In the genomic region with DNA sequence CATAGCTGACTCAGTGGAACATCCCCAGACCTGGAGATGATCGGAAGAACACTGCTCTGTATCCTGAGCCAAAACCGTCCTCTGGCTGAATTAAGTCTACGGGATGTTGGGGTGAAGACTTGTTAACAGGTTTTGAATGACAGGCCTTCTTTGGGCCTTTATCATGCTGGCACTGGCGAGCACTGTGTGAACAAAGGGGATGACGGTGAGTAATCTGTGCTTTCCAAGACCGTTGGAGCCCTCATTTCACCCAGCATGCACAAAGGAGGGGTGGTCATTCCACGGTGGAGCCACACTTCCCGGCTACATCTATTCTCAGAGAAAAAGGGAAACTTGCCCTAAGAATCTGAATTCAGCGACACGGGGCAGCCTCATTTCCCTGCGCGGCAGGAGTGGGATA, we compare ENCODE assay signal across 11 mouse cellular contexts. TPM values are rescaled to one million over a fixed set of nuclear protein-coding genes. Genes with fewer than 3 reads are reported as not detected.
DNase-seq lines count a peak whose midpoint lies in the region; ATAC-seq and TF ChIP-seq lines count a peak whose summit lies in the region.
"Had no signal": no experiment of that assay in that cellular context is flagged by ENCODE, and none has a peak within 500 bp of the region (broad histone marks: within the 10 kb centered on the region; RNA-seq: fewer than 3 reads in every experiment).

No protein-coding gene starts in this region.

- DNase-seq in intestine, embryonic 14.5 days (ENCODE audit: low spot score) = no peak
- no peak for DNase-seq in embryonic facial prominence, embryonic 14.5 days (ENCODE audit: low spot score)
- no peak for DNase-seq in hindbrain, embryonic 14.5 days (ENCODE audit: low spot score)
- DNase-seq in cerebellum, postnatal 4 days (ENCODE audit: low spot score in 2 of 2) = no peak
- no peak for DNase-seq in layer of hippocampus, adult 9-10 months (ENCODE audit: low spot score)
- DNase-seq: thymus, postnatal 36 days had no signal

- ATAC-seq in intestine, embryonic 14.5 days (replicated peaks; ENCODE audit: low FRiP score, low TSS enrichment, low read depth) = no peak
- ATAC-seq in intestine, embryonic 16.5 days = no peak
- ATAC-seq in embryonic facial prominence, embryonic 14.5 days (ENCODE audit: low read depth) = no peak
- ATAC-seq in hindbrain, embryonic 14.5 days (ENCODE audit: low FRiP score) = no peak
- no peak for ATAC-seq in liver, embryonic 12.5 days
- ATAC-seq: CD4-positive, CD25-positive, alpha-beta regulatory T cell, adult 4 months had no signal

- H3K79me2 ChIP-seq in myocyte (ENCODE audit: control insufficient read depth, insufficient read depth) = peaks cover 82% of the 10 kb centered on the region

- no peak overlapping the region for H3K9ac ChIP-seq in intestine, embryonic 14.5 days (ENCODE audit: low read length)
- no peak overlapping the region; the same call in 1 of the 2 replicates for H3K9ac ChIP-seq in intestine, embryonic 16.5 days (ENCODE audit: low read depth, low read length)
- 0 out of 2 replicates have a peak overlapping the region, but pooled peaks have one; percentile 56 for H3K9ac ChIP-seq in embryonic facial prominence, embryonic 14.5 days (ENCODE audit: low read depth, low read length)
- no peak overlapping the region; the same call in 1 of the 2 replicates for H3K9ac ChIP-seq in hindbrain, embryonic 14.5 days
- H3K9ac ChIP-seq in liver, embryonic 12.5 days = no peak overlapping the region

- H3K4me2 ChIP-seq in intestine, embryonic 14.5 days (ENCODE audit: low read length) = peak overlapping the region; percentile 73; the same call in 1 of the 2 replicates
- H3K4me2 ChIP-seq in intestine, embryonic 16.5 days (ENCODE audit: low read depth, low read length) = no peak overlapping the region; the same call in 1 of the 2 replicates
- peak overlapping the region; percentile 90 for H3K4me2 ChIP-seq in embryonic facial prominence, embryonic 14.5 days (ENCODE audit: low read depth, low read length)
- peak overlapping the region; percentile 99 for H3K4me2 ChIP-seq in hindbrain, embryonic 14.5 days (replicated peaks)
- peak overlapping the region; percentile 97 for H3K4me2 ChIP-seq in myocyte (ENCODE audit: low read depth)
- no peak overlapping the region for H3K4me2 ChIP-seq in liver, embryonic 12.5 days

- H3K36me3 ChIP-seq in intestine, embryonic 14.5 days (ENCODE audit: control insufficient read depth, insufficient read depth, low read length) = peaks cover 7% of the 10 kb centered on the region; the same call in 1 of the 2 replicates
- H3K36me3 ChIP-seq in intestine, embryonic 16.5 days (ENCODE audit: control insufficient read depth, insufficient read depth, low read length) = no peaks in the 10 kb centered on the region; the same call in 1 of the 2 replicates
- H3K36me3 ChIP-seq in embryonic facial prominence, embryonic 14.5 days (ENCODE audit: control insufficient read depth, insufficient read depth, low read length) = no peaks in the 10 kb centered on the region
- H3K36me3 ChIP-seq in hindbrain, embryonic 14.5 days (replicated peaks; ENCODE audit: control insufficient read depth, insufficient read depth) = no peaks in the 10 kb centered on the region
- H3K36me3 ChIP-seq in myocyte (ENCODE audit: control insufficient read depth, insufficient read depth) = peaks cover 19% of the 10 kb centered on the region
- H3K36me3 ChIP-seq in liver, embryonic 12.5 days = no peaks in the 10 kb centered on the region
- H3K36me3 ChIP-seq: lung, embryonic 15.5 days had no signal

- H3ac ChIP-seq in myocyte (ENCODE audit: control insufficient read depth, insufficient read length) = no peak overlapping the region

- 67% methylated on average over 12 of the region's 12 CpGs for WGBS in intestine, embryonic 14.5 days
- 71% methylated on average over 12 of the region's 12 CpGs for WGBS in intestine, embryonic 16.5 days
- WGBS in embryonic facial prominence, embryonic 14.5 days = 44% methylated on average over 12 of the region's 12 CpGs
- WGBS in hindbrain, embryonic 14.5 days = 24% methylated on average over 12 of the region's 12 CpGs
- WGBS in liver, embryonic 12.5 days (ENCODE audit: insufficient replicate concordance) = 67% methylated on average over 12 of the region's 12 CpGs

- H3K4me3 ChIP-seq in intestine, embryonic 14.5 days (ENCODE audit: low read depth, low read length) = no peak overlapping the region
- H3K4me3 ChIP-seq in intestine, embryonic 16.5 days (ENCODE audit: low read length) = no peak overlapping the region
- peak overlapping the region; percentile 78; the same call in 1 of the 2 replicates for H3K4me3 ChIP-seq in embryonic facial prominence, embryonic 14.5 days (ENCODE audit: low read depth, low read length)
- H3K4me3 ChIP-seq in hindbrain, embryonic 14.5 days (replicated peaks; ENCODE audit: low read length) = no peak overlapping the region
- peak overlapping the region; percentile 97 for H3K4me3 ChIP-seq in myocyte
- no peak overlapping the region for H3K4me3 ChIP-seq in liver, embryonic 12.5 days

- no peak overlapping the region for H3K27ac ChIP-seq in intestine, embryonic 14.5 days (ENCODE audit: low read depth)
- H3K27ac ChIP-seq in intestine, embryonic 16.5 days (ENCODE audit: low read length) = no peak overlapping the region
- peak overlapping the region; percentile 74 for H3K27ac ChIP-seq in embryonic facial prominence, embryonic 14.5 days (replicated peaks; ENCODE audit: low read depth, low read length)
- peak overlapping the region; percentile 81; the same call in 1 of the 2 replicates for H3K27ac ChIP-seq in hindbrain, embryonic 14.5 days
- no peak overlapping the region for H3K27ac ChIP-seq in liver, embryonic 12.5 days
- H3K27ac ChIP-seq: lung, embryonic 15.5 days had no signal

- TF ChIP-seq POLR2A in myocyte (IDR thresholded peaks at IDR 0.05; ENCODE audit: insufficient read length, low read depth) = no peak

- H3K27me3 ChIP-seq in intestine, embryonic 14.5 days (replicated peaks; ENCODE audit: control insufficient read depth, insufficient read depth, low read length) = no peaks in the 10 kb centered on the region
- H3K27me3 ChIP-seq in intestine, embryonic 16.5 days (replicated peaks; ENCODE audit: control insufficient read depth, insufficient read depth, low read length) = no peaks in the 10 kb centered on the region
- H3K27me3 ChIP-seq in embryonic facial prominence, embryonic 14.5 days (replicated peaks; ENCODE audit: control insufficient read depth, insufficient read depth, low read length) = no peaks in the 10 kb centered on the region
- no peaks in the 10 kb centered on the region for H3K27me3 ChIP-seq in hindbrain, embryonic 14.5 days (ENCODE audit: control insufficient read depth, insufficient read depth, low read length)
- no peaks in the 10 kb centered on the region for H3K27me3 ChIP-seq in myocyte (ENCODE audit: control insufficient read depth, insufficient read depth, insufficient read length)
- peaks cover 52% of the 10 kb centered on the region for H3K27me3 ChIP-seq in liver, embryonic 12.5 days (replicated peaks)
- H3K27me3 ChIP-seq: lung, embryonic 15.5 days had no signal

- H3K9me3 ChIP-seq in intestine, embryonic 14.5 days (ENCODE audit: control insufficient read depth, low read length) = no peaks in the 10 kb centered on the region
- no peaks in the 10 kb centered on the region for H3K9me3 ChIP-seq in intestine, embryonic 16.5 days (ENCODE audit: control insufficient read depth, low read length)
- H3K9me3 ChIP-seq in embryonic facial prominence, embryonic 14.5 days (ENCODE audit: control insufficient read depth, low read length) = no peaks in the 10 kb centered on the region
- H3K9me3 ChIP-seq in hindbrain, embryonic 14.5 days (ENCODE audit: control insufficient read depth, low read length) = no peaks in the 10 kb centered on the region
- no peaks in the 10 kb centered on the region for H3K9me3 ChIP-seq in liver, embryonic 12.5 days (replicated peaks)
- H3K9me3 ChIP-seq: lung, embryonic 15.5 days had no signal

- H3K4me1 ChIP-seq in intestine, embryonic 14.5 days (replicated peaks; ENCODE audit: control insufficient read depth, insufficient read depth, low read length) = peaks cover 42% of the 10 kb centered on the region
- peaks cover 37% of the 10 kb centered on the region for H3K4me1 ChIP-seq in intestine, embryonic 16.5 days (ENCODE audit: control insufficient read depth, insufficient read depth, low read length)
- peaks cover 43% of the 10 kb centered on the region for H3K4me1 ChIP-seq in embryonic facial prominence, embryonic 14.5 days (ENCODE audit: control insufficient read depth, insufficient read depth, low read length)
- peaks cover 32% of the 10 kb centered on the region for H3K4me1 ChIP-seq in hindbrain, embryonic 14.5 days (replicated peaks; ENCODE audit: control insufficient read depth, insufficient read depth, low read length)
- peaks cover 48% of the 10 kb centered on the region for H3K4me1 ChIP-seq in liver, embryonic 12.5 days

TF ChIP-seq in myocyte, 11 proteins besides CTCF, POLR2A, EP300 and RAD21:
- TF ChIP-seq REST (IDR thresholded peaks at IDR 0.05; ENCODE audit: insufficient read depth, insufficient read length) (no peak), MYOD1 (IDR thresholded peaks at IDR 0.05; ENCODE audit: control insufficient read depth in 1 of 3, insufficient read length in 2 of 3, low read depth in 2 of 3) (no peak), POLR2AphosphoS2 (IDR thresholded peaks at IDR 0.05; ENCODE audit: insufficient read length, low read depth) (no peak), MYOG (IDR thresholded peaks at IDR 0.05; ENCODE audit: control insufficient read depth in 1 of 3, insufficient read depth in 1 of 3, insufficient read length in 2 of 3, low read depth in 2 of 3) (no peak), USF1 (IDR thresholded peaks at IDR 0.05; ENCODE audit: low read depth) (no peak), SRF (IDR thresholded peaks at IDR 0.05; ENCODE audit: control insufficient read depth, insufficient read length, low read depth) (no peak), CEBPB (IDR thresholded peaks at IDR 0.05; ENCODE audit: insufficient read depth, poor library complexity, severe bottlenecking) (no peak), TCF12 (IDR thresholded peaks at IDR 0.05; ENCODE audit: insufficient read depth, poor library complexity, severe bottlenecking) (no peak), E2F4 (IDR thresholded peaks at IDR 0.05; ENCODE audit: insufficient read depth) (no peak), MAX (IDR thresholded peaks at IDR 0.05; ENCODE audit: low read depth) (no peak), TCF3 (IDR thresholded peaks at IDR 0.05; ENCODE audit: insufficient read length, low read depth) (no peak)

RNA-seq across cellular contexts. Expression of a gene that starts 3.7 kb away (rescaled TPM):
- 32.8 and 33.6 TPM in 2 replicates for polyA plus RNA-seq in intestine, embryonic 14.5 days (2014; fragmentation: Nextera tagmentation; extraction: Ambion mirVana)
- 9.1 and 10.0 TPM in 2 replicates for polyA plus RNA-seq in intestine, embryonic 16.5 days (2015; fragmentation: Nextera tagmentation; extraction: Ambion mirVana)
- 45.6 and 48.1 TPM in 2 replicates for polyA plus RNA-seq in embryonic facial prominence, embryonic 14.5 days (2014; fragmentation: Nextera tagmentation; extraction: Ambion mirVana)
- polyA plus RNA-seq in hindbrain, embryonic 14.5 days (2014; fragmentation: Nextera tagmentation; extraction: Ambion mirVana) = 18.5 and 19.0 TPM in 2 replicates
- 86.2 TPM for polyA plus RNA-seq in myocyte (2012; fragmentation: generic; extraction: Trizol)
- 6.9 and 7.8 TPM in 2 replicates for polyA plus RNA-seq in liver, embryonic 12.5 days (2016; fragmentation: Nextera tagmentation; extraction: Ambion mirVana)

Comparison
In these comparisons a context has a peak if more than half of its experiments do, and no peak if none do; other contexts are left out.
1. H3K4me2 ChIP-seq: peak in intestine, embryonic 14.5 days (single experiment), embryonic facial prominence, embryonic 14.5 days (single experiment), hindbrain, embryonic 14.5 days (single experiment) and myocyte (single experiment); none in intestine, embryonic 16.5 days (single experiment) and liver, embryonic 12.5 days (single experiment).
2. H3K27ac ChIP-seq: peak in embryonic facial prominence, embryonic 14.5 days (single experiment) and hindbrain, embryonic 14.5 days (single experiment); none in intestine, embryonic 14.5 days (single experiment), intestine, embryonic 16.5 days (single experiment) and liver, embryonic 12.5 days (single experiment).
3. H3K4me3 ChIP-seq: peak in embryonic facial prominence, embryonic 14.5 days (single experiment) and myocyte (single experiment); none in intestine, embryonic 14.5 days (single experiment), intestine, embryonic 16.5 days (single experiment), hindbrain, embryonic 14.5 days (single experiment) and liver, embryonic 12.5 days (single experiment).